In the genomic region with DNA sequence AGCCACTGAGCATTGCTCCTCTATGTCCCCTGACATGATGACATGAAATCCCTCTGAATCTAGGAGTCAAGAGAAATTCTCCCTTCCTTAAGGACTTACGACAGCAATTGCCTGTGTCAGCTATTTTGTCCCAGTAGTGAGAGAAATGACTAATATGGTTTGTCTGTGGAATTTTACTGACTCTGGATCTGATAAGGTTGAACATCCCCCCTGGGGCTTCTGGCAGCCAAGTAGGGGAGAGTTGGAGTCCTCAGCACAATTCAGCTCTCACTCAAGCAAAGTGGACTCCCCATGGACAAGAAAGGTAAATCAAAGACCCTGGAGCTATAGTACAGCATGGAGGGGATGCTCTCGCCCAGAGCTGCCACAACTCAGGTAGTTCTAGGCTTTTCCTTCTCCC, we compare ENCODE assay signal across 13 mouse cellular contexts.
"Had no signal": no experiment of that assay in that cellular context is flagged by ENCODE, and none has a peak within 500 bp of the region (broad histone marks: within the 10 kb centered on the region; RNA-seq: fewer than 3 reads in every experiment).

No protein-coding gene starts in this region.

- H3K27ac ChIP-seq: layer of hippocampus, adult 2 months; limb, embryonic 13.5 days; liver, embryonic 14.5 days; midbrain, embryonic 13.5 days; neural tube, embryonic 15.5 days had no signal

- DNase-seq: kidney, postnatal 4 days; left cerebral cortex, postnatal 4 days; lung, adult 18-20 months; lung, postnatal 36 days; right cerebral cortex, adult 18-20 months; right cerebral cortex, postnatal 25 days; thymus, postnatal 36 days had no signal

- H3K4me3 ChIP-seq: layer of hippocampus, adult 2 months; limb, embryonic 13.5 days; midbrain, embryonic 13.5 days; myocyte; neural tube, embryonic 15.5 days had no signal

- H3K4me1 ChIP-seq: limb, embryonic 13.5 days; midbrain, embryonic 13.5 days; neural tube, embryonic 15.5 days had no signal

- H3K27me3 ChIP-seq: limb, embryonic 13.5 days; midbrain, embryonic 13.5 days; neural tube, embryonic 15.5 days had no signal

- H3K36me3 ChIP-seq: limb, embryonic 13.5 days; midbrain, embryonic 13.5 days; neural tube, embryonic 15.5 days had no signal
